Mouse (Mus musculus) retina, adult 2 months (tissue): ENCODE measurements around the gene Lgals9.
"Not testable (repeated sequence)": the region's sequence is repeated elsewhere in the genome, so short reads cannot be mapped to it uniquely, and the experiment has no call there.

Source experiments
- DNase-seq: peaks from one replicate; pipeline ENCODE4 v3.0.0-alpha.2; 2012; ENCODE audit warnings: low read depth, low spot score

Gene Lgals9

GRCm38 (mm10) chr11:79007356-79007755, 22.6 kb upstream of the Lgals9 start:
- not testable (repeated sequence) for DNase-seq

GRCm38 (mm10) chr11:79006417-79006816, 21.7 kb upstream of the Lgals9 start:
- no peak for DNase-seq

GRCm38 (mm10) chr11:79005578-79006394, 21.0 kb upstream of the Lgals9 start:
- DNase-seq = no peak

- no peak for DNase-seq
Measured at GRCm38 (mm10) chr11:79003769-79004638, 19.3 kb upstream of the Lgals9 start.

GRCm38 (mm10) chr11:79003053-79003768, 18.5 kb upstream of the Lgals9 start:
- DNase-seq = no peak

GRCm38 (mm10) chr11:79002551-79002951, 17.8 kb upstream of the Lgals9 start:
- no peak for DNase-seq

GRCm38 (mm10) chr11:79001871-79002270, 17.1 kb upstream of the Lgals9 start:
- peak; percentile 63 for DNase-seq

- DNase-seq = no peak
Measured at GRCm38 (mm10) chr11:78999118-78999517, 14.4 kb upstream of the Lgals9 start.

GRCm38 (mm10) chr11:78990875-78991543, 6.3 kb upstream of the Lgals9 start:
- DNase-seq = not testable (repeated sequence)

- no peak for DNase-seq
Measured at GRCm38 (mm10) chr11:78990096-78990495, 5.3 kb upstream of the Lgals9 start.

GRCm38 (mm10) chr11:78989206-78989605, 4.5 kb upstream of the Lgals9 start:
- DNase-seq = not testable (repeated sequence)

- no peak for DNase-seq
Measured at GRCm38 (mm10) chr11:78986311-78987002, 1.7 kb upstream of the Lgals9 start.

- DNase-seq = no peak
Measured at GRCm38 (mm10) chr11:78985505-78985904, 759 bp upstream of the Lgals9 start.

GRCm38 (mm10) chr11:78983539-78983938, 1.2 kb downstream of the Lgals9 start:
- DNase-seq = no peak

GRCm38 (mm10) chr11:78982513-78983291, 2.0 kb downstream of the Lgals9 start:
- DNase-seq = no peak

GRCm38 (mm10) chr11:78982042-78982441, 2.7 kb downstream of the Lgals9 start:
- no peak for DNase-seq

GRCm38 (mm10) chr11:78980083-78980634, 4.6 kb downstream of the Lgals9 start:
- DNase-seq = no peak

- no peak for DNase-seq
Measured at GRCm38 (mm10) chr11:78978176-78979019, 6.3 kb downstream of the Lgals9 start.
